Mouse (Mus musculus) bone marrow macrophage, adult 2 months (primary cell): Measurements from ENCODE around the gene Retreg1.

Experiments
- CTCF ChIP-seq: IDR thresholded peaks from 2 replicates; pipeline ENCODE4 v1.5.1; 2012; ENCODE audit warnings: low read depth, mild to moderate bottlenecking, low read length, moderate library complexity
- POLR2A ChIP-seq: IDR thresholded peaks from 2 replicates; pipeline ENCODE4 v1.6.1; 2012; ENCODE audit warnings: mild to moderate bottlenecking, low read depth, low read length, borderline replicate concordance

DNA sequence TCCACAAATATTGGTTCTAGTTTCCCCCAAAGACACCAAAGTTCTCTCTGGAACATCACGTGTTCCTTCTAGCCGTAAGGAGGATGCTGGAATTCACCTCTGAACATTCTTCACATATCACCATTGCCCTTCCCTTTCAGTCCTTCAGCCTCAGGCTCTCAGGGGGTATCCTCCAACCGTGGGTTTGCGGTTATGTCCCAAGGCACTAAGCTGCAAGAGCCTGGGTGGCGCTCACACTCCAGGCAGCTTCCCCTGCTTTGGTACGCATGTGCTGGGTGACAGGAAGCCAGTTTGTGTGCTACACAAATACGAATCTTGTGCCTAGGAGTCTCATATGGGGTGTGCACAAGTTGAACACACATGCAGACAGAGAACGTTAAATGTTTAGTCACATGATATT lies 104.4 kb downstream of the Retreg1 start:
- no peak for TF ChIP-seq CTCF
- no peak for TF ChIP-seq POLR2A
